Mouse (Mus musculus) midbrain, embryonic 16.5 days (tissue): Measurements from ENCODE around the gene Znrd1. TPM values are rescaled to one million over a fixed set of nuclear protein-coding genes. Genes with fewer than 3 reads are reported as not detected.

Experiments
- ATAC-seq: fragments of 200-750 bp; cut with Nextera tagmentation; 2 replicates; pipeline ENCODE4 v1.8.0; 2017; ENCODE audit warnings: moderate TSS enrichment
- H3K27ac ChIP-seq: fragments of 300-500 bp; sonication (generic); 2 replicates; pipeline ENCODE4 v1.5.1; 2014; ENCODE audit warnings: mild to moderate bottlenecking, low read length, mixed read lengths
- H3K27me3 ChIP-seq: fragments of 300-500 bp; sonication (generic); 2 replicates; pipeline ENCODE4 v1.6.1; 2014; ENCODE audit warnings: low read depth, low read length, mixed read lengths; ENCODE audit not compliant: control insufficient read depth, insufficient read depth
- H3K36me3 ChIP-seq: fragments of 300-500 bp; sonication (generic); 2 replicates; pipeline ENCODE4 v1.6.1; 2014; ENCODE audit warnings: mild to moderate bottlenecking, low read length, moderate library complexity, mixed read lengths; ENCODE audit not compliant: control insufficient read depth, insufficient read depth
- H3K4me1 ChIP-seq: fragments of 300-500 bp; sonication (generic); 2 replicates; pipeline ENCODE4 v1.6.1; 2014; ENCODE audit warnings: mild to moderate bottlenecking, low read length, mixed read lengths; ENCODE audit not compliant: control insufficient read depth, insufficient read depth
- H3K4me2 ChIP-seq: fragments of 300-500 bp; sonication (generic); 2 replicates; pipeline ENCODE4 v1.6.1; 2014; ENCODE audit warnings: mild to moderate bottlenecking, low read length, mixed read lengths
- H3K4me3 ChIP-seq: fragments of 300-500 bp; sonication (generic); 2 replicates; pipeline ENCODE4 v1.5.1; 2014; ENCODE audit warnings: low read depth, mild to moderate bottlenecking, low read length, moderate library complexity, mixed read lengths
- H3K9ac ChIP-seq: fragments of 300-500 bp; sonication (generic); 2 replicates; pipeline ENCODE4 v1.6.1; 2014; ENCODE audit warnings: low read depth, low read length, mixed read lengths
- H3K9me3 ChIP-seq: fragments of 300-500 bp; sonication (generic); replicated peaks from 2 replicates; pipeline ENCODE4 v1.6.1; 2014; ENCODE audit warnings: mild to moderate bottlenecking, low read length, mixed read lengths; ENCODE audit not compliant: control insufficient read depth, poor library complexity, severe bottlenecking
- WGBS: fragments of 180-500 bp; shearing (Covaris S2); extraction: QIAGEN DNeasy Blood & Tissue Kit; methylation state at CpG from one replicate; pipeline ENCODE4 v1.1.7; 2014; 5-methylcytosine and 5-hydroxymethylcytosine counted together
- polyA plus RNA-seq: library from polyadenylated mRNA; unstranded; fragments of >200 nt; fragmentation: Nextera tagmentation; extraction: Ambion mirVana; gene quantifications from 2 replicates; pipeline ENCODE4 v1.2.1, GENCODE M21; 2015

The Znrd1 gene
- polyA plus RNA-seq, 1 experiment from 2014 or later: 47.3 TPM

GRCm38 (mm10) chr17:36938056-36938455 is 20.3 kb downstream of the Znrd1 start:
- Histone ChIP-seq H3K4me2 (no peak overlapping the region), H3K4me3 (no peak overlapping the region), H3K27me3 (peaks cover 15% of the 10 kb centered on the region), H3K27ac (no peak overlapping the region), H3K9ac (no peak overlapping the region), H3K9me3 (no peaks in the 10 kb centered on the region), H3K36me3 (no peaks in the 10 kb centered on the region), H3K4me1 (peaks cover 3% of the 10 kb centered on the region; the same call in 1 of the 2 replicates)
- 84% methylated on average over 2 of the region's 2 CpGs for WGBS
- no peak for ATAC-seq

- Histone ChIP-seq H3K4me1 (no peaks in the 10 kb centered on the region), H3K27me3 (no peaks in the 10 kb centered on the region), H3K4me3 (no peak overlapping the region), H3K9ac (no peak overlapping the region), H3K4me2 (no peak overlapping the region), H3K36me3 (no peaks in the 10 kb centered on the region), H3K27ac (no peak overlapping the region), H3K9me3 (no peaks in the 10 kb centered on the region)
- ATAC-seq: no peak
- whole genome bisulfite sequencing: 67% methylated on average over 2 of the region's 2 CpGs
These were observed 26.6 kb downstream of the Znrd1 start for GRCm38 (mm10) chr17:36931806-36932205.

GRCm38 (mm10) chr17:36931130-36931529 is 27.2 kb downstream of the Znrd1 start:
- H3K9ac ChIP-seq: no peak overlapping the region
- 90% methylated on average over 4 of the region's 4 CpGs for WGBS
- H3K27me3 ChIP-seq: no peaks in the 10 kb centered on the region
- ATAC-seq: no peak
- no peaks in the 10 kb centered on the region for H3K4me1 ChIP-seq
- no peaks in the 10 kb centered on the region for H3K36me3 ChIP-seq
- H3K4me2 ChIP-seq: no peak overlapping the region
- no peaks in the 10 kb centered on the region for H3K9me3 ChIP-seq
- H3K27ac ChIP-seq: no peak overlapping the region
- no peak overlapping the region for H3K4me3 ChIP-seq

- no peak overlapping the region for H3K4me3 ChIP-seq
- no peak overlapping the region for H3K27ac ChIP-seq
- H3K9me3 ChIP-seq: no peaks in the 10 kb centered on the region
- H3K4me2 ChIP-seq: no peak overlapping the region
- H3K9ac ChIP-seq: no peak overlapping the region
- no peaks in the 10 kb centered on the region for H3K4me1 ChIP-seq
- 85% methylated on average over 6 of the region's 6 CpGs for WGBS
- H3K27me3 ChIP-seq: no peaks in the 10 kb centered on the region
- ATAC-seq: no peak
- no peaks in the 10 kb centered on the region for H3K36me3 ChIP-seq
These were observed 28.1 kb downstream of the Znrd1 start for GRCm38 (mm10) chr17:36930233-36930632.

GRCm38 (mm10) chr17:36929236-36929932 is 29.0 kb downstream of the Znrd1 start:
- 76% methylated on average over 12 of the region's 12 CpGs for WGBS
- Histone ChIP-seq H3K4me1 (no peaks in the 10 kb centered on the region), H3K36me3 (no peaks in the 10 kb centered on the region), H3K4me2 (no peak overlapping the region), H3K27ac (no peak overlapping the region), H3K9me3 (no peaks in the 10 kb centered on the region), H3K4me3 (no peak overlapping the region), H3K27me3 (no peaks in the 10 kb centered on the region), H3K9ac (no peak overlapping the region)
- ATAC-seq: no peak

- H3K4me2 ChIP-seq: no peak overlapping the region
- H3K4me3 ChIP-seq: no peak overlapping the region
- H3K27ac ChIP-seq: no peak overlapping the region
- ATAC-seq: no peak
- no peaks in the 10 kb centered on the region for H3K4me1 ChIP-seq
- H3K9me3 ChIP-seq: no peaks in the 10 kb centered on the region
- H3K9ac ChIP-seq: no peak overlapping the region
- no peaks in the 10 kb centered on the region for H3K36me3 ChIP-seq
- WGBS: 74% methylated on average over 10 of the region's 10 CpGs
- no peaks in the 10 kb centered on the region for H3K27me3 ChIP-seq
These were observed 30.8 kb downstream of the Znrd1 start for GRCm38 (mm10) chr17:36927496-36928120.

GRCm38 (mm10) chr17:36923491-36923890 is 34.9 kb downstream of the Znrd1 start:
- Histone ChIP-seq H3K4me3 (no peak overlapping the region), H3K9ac (no peak overlapping the region), H3K27ac (no peak overlapping the region), H3K9me3 (no peaks in the 10 kb centered on the region), H3K36me3 (no peaks in the 10 kb centered on the region), H3K4me2 (no peak overlapping the region), H3K4me1 (no peaks in the 10 kb centered on the region), H3K27me3 (no peaks in the 10 kb centered on the region)
- no peak for ATAC-seq
- 73% methylated on average over 4 of the region's 4 CpGs for WGBS

GRCm38 (mm10) chr17:36922715-36923114 is 35.6 kb downstream of the Znrd1 start:
- WGBS: 88% methylated on average over 4 of the region's 4 CpGs
- no peak overlapping the region for H3K4me3 ChIP-seq
- H3K9me3 ChIP-seq: no peaks in the 10 kb centered on the region
- no peaks in the 10 kb centered on the region for H3K36me3 ChIP-seq
- H3K27ac ChIP-seq: no peak overlapping the region
- ATAC-seq: no peak
- no peak overlapping the region for H3K9ac ChIP-seq
- H3K27me3 ChIP-seq: no peaks in the 10 kb centered on the region
- H3K4me2 ChIP-seq: no peak overlapping the region
- no peaks in the 10 kb centered on the region for H3K4me1 ChIP-seq

GRCm38 (mm10) chr17:36920239-36920638 is 38.1 kb downstream of the Znrd1 start:
- Histone ChIP-seq H3K9me3 (no peaks in the 10 kb centered on the region), H3K4me2 (no peak overlapping the region), H3K27me3 (no peaks in the 10 kb centered on the region), H3K4me1 (no peaks in the 10 kb centered on the region), H3K9ac (no peak overlapping the region), H3K4me3 (no peak overlapping the region), H3K27ac (no peak overlapping the region), H3K36me3 (no peaks in the 10 kb centered on the region)
- ATAC-seq: no peak
- 54% methylated on average over 15 of the region's 15 CpGs for WGBS
